Mouse (Mus musculus): ENCODE results near the gene Csrp2.
A peak's percentile ranks its signal among the peaks of the same experiment; 100 is the strongest.

Gene Csrp2

DNA sequence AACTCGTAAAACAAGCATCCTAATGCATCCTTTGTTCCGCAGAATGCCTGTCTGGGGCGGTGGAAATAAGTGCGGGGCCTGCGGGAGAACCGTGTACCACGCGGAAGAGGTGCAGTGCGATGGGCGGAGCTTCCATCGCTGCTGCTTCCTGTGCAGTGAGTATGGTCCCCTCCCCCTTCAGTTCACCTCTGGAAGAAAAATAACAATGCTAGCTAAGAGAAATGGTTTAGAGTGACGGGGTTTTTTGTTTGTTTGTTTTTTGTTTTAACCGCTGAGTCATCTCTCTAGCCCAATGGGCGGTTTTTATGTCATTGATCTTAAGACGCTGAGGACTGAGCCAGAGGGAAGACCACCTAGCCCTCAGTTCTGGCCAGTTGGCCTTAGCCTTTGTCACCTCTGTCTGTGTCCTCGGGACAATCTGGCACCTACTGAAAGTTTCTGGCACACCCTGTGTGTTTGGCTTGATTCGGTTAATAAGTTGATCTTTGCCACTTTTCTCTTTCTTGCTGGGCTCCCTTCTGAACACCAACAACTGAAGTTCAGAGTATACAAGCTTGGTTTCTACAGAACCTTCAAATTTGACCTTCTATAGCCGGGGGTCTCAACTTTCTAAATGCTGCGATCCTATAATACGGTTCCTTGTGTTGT is 12.4 kb downstream of the Csrp2 start:
- DNase-seq (ENCODE audit: low spot score), result no peak

- DNase-seq (ENCODE audit: low spot score), result no peak
Observed at GRCm38 (mm10) chr10:110933584-110933983, 14.0 kb downstream of the Csrp2 start.

DNA sequence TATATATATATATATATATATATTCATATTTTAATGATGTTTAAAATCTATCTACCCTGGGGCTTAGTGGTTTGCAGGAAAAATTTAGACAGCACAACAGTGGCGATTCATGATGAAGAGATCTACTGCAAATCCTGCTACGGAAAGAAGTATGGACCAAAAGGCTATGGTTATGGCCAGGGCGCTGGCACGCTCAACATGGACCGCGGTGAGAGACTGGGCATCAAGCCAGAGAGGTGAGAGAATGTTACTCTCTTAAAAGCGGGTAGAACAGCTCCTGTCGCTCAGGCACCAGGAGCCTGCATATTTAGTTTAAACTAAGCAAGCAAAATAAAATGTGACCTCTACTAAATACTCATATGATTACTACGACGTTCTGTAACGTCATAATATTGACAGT is 15.5 kb downstream of the Csrp2 start:
- DNase-seq (ENCODE audit: low spot score), result no peak

- DNase-seq (ENCODE audit: low spot score), result no peak
Observed at GRCm38 (mm10) chr10:110935669-110936068, 16.1 kb downstream of the Csrp2 start.

GRCm38 (mm10) chr10:110938361-110938760 is 18.8 kb downstream of the Csrp2 start:
- DNase-seq (ENCODE audit: low spot score), result no peak

DNA sequence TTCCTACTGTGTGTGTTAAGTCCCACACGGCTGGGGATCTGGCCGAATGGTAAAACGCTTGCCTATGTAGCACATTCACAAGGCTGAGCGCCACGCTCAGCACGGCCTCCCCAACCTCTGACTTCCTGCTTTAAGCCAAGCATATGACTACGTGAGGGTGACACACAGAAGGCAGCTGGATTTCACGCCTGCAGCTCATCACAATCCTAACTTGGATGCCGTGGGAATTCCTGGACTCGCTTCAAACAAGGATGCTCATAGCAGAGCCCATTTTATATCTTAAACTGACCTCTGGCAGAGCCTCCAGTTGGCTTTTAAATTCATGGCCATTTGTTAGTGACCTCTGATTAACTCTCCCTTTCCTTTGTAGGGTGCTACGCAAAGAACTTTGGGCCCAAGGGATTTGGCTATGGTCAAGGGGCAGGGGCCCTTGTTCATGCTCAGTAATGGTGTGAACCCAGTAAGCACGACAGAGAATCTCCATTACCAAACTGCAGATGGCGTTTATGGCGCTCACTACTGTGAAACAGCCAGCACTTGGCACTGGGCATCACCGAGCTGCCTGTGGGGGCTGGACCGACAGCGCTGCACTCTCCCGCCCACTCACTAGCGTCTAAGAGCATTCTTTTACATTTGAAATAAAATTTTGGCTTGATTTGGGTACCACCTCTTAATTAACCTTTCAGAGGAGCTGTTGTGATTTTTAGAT is 19.4 kb downstream of the Csrp2 start:
- DNase-seq (ENCODE audit: low spot score), result peak; percentile 49

DNA sequence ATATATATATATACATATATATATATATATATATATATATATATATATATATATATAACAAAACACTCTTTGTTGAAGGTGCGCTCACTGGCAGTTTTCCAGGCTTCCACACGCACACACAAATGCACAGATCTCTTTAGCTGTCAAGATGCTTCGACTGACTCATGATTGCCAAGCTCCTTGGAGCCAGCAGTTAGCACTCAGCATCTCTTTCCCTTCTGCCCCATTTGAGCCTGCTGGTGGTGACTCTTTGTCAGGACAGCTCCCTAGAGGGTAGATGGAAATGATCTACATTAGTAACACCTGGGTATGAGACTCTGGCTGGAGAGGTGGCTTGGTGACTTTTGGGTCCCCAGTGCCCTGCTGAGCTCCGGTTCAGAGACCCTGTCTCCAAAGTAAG is 20.1 kb downstream of the Csrp2 start:
- DNase-seq (ENCODE audit: low spot score), result no peak

DNA sequence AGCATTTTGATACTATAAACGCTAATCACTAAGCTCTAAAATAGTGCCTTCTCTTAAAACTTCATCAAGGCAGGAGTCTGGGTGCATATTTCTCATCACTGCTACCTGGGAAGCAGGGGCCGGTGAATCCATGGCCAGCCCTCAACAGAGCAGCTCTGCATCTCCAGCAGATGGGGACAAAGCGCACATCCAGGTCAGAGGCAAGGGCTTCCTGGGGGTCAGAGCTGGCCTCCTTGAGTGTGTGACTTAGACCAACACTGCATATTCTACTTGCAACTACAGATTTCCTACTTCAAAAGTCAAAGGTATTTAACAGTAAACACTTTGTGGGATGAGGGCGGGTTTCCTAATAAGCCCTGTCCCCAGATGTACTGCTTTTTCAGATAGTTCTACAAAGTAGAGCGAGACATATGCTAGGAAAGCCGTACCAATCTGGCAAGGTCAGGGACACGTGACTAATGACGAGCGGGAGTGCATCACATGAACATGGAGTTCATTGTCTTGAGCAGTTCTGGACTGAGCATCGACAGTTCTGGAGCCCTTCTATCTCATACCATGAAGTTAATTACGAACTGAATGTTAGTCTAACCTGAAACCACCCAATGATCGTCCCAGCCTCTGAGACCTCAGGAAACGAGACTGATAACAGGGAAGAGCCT is 21.3 kb downstream of the Csrp2 start:
- DNase-seq (ENCODE audit: low spot score), result no peak

DNA sequence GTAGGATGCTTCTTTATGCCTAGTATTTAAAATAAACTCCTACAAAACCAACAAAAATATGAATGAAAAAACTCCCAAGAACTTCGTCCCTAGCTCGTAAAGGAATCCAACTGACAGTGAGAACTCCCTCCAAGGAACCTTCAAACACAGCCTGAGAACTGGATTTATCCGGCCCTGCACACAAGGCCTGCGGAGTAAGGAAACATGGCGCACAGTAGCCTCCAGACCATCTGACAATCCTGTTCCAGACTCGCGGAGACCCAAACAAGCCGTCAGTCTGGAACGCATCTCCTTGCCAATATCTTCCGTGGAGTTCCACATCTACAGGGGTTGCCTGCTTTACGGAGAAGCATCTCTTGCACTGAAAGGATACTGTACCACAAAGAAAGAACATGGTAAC is 22.4 kb downstream of the Csrp2 start:
- no peak for DNase-seq (ENCODE audit: low spot score)

DNA sequence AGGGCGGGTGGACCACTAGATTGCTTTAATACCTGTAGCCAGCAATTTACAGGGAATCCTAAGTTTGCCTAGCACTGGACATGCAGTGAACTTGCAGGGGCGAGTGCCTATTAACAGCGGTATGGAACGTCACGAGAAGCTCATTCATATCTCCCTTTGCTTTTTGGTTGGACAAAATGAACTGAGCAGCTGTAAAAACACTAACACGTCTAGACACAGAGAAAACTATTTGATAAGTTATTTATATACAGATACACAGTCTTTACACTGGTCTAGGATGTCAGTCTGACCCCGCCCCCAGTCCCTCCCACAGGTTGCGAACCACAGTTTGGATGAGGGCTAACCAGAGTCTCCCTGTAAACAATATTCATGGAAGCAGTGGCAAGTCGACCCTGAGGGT is 23.2 kb downstream of the Csrp2 start:
- DNase-seq (ENCODE audit: low spot score), result no peak

- DNase-seq (ENCODE audit: low spot score), result no peak
Observed at GRCm38 (mm10) chr10:110944175-110944574, 24.6 kb downstream of the Csrp2 start.

- DNase-seq (ENCODE audit: low spot score), result no peak
Observed at GRCm38 (mm10) chr10:110945966-110946365, 26.4 kb downstream of the Csrp2 start.

DNA sequence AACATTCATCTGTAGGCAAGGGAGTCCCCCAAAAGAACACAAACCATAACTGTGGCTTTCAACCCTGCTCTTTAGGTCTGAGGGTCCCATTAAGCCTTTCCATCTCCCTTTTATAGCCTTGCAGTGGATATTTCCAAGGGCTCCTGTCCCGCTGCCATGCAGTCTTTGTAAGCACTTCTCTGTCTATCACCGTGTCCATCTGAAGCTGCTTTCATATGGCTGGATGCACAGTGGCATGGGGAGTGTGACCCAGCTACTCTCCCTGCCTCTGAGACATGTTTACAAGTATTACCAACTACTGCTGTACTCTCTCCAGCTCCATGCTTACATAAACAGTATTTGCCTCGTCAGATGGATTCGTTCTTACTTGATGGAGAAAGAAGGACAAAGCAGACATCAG is 28.0 kb downstream of the Csrp2 start:
- no peak for DNase-seq (ENCODE audit: low spot score)

- DNase-seq (ENCODE audit: low spot score), result no peak
Observed at GRCm38 (mm10) chr10:110951112-110951511, 31.5 kb downstream of the Csrp2 start.

- DNase-seq (ENCODE audit: low spot score), result no peak
Observed at GRCm38 (mm10) chr10:110951748-110952147, 32.2 kb downstream of the Csrp2 start.

DNA sequence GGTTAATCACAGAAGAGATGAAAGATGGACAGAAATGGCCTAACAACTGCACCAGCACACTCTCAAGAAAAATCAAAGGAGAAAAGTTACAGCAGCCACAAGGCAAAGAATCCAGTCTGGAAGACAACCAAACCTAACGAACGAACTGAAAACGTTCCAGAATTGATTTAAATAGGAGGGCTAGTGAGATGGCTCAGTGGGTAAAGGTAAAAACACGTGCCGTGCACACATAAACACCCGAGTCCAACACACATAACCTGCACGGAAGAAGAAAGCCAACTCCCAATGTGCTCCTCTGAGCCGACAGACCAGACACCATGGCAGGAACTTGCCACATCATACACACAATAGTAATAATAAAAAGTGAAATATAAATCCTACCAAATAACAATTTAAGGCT is 32.7 kb downstream of the Csrp2 start:
- DNase-seq (ENCODE audit: low spot score), result no peak

GRCm38 (mm10) chr10:110952937-110953451 is 33.4 kb downstream of the Csrp2 start:
- DNase-seq (ENCODE audit: low spot score), result no peak

- no peak for DNase-seq (ENCODE audit: low spot score)
Observed at GRCm38 (mm10) chr10:110958879-110959278, 39.3 kb downstream of the Csrp2 start.

DNA sequence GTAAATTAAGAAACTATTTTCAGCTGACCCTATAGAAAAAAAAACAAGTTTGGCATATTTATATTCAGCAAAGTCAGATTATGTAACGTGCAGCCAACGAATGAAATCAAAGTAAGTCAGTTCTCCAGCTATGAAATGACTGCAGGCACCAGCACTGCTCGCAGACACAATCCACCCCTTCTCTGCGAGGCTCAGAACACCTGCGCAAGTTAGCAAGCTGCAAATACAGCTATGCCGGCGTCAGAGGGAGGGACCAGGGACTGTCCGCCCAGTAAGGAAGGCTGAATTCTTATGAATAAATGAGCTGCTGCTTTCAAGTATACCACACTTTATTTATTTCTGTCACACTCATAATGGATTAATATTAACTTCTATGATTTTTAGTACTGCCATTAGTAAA is 40.2 kb downstream of the Csrp2 start:
- no peak for DNase-seq (ENCODE audit: low spot score)

- no peak for DNase-seq (ENCODE audit: low spot score)
Observed at GRCm38 (mm10) chr10:110960841-110961240, 41.3 kb downstream of the Csrp2 start.

- no peak for DNase-seq (ENCODE audit: low spot score)
Observed at GRCm38 (mm10) chr10:110962172-110962571, 42.6 kb downstream of the Csrp2 start.

DNA sequence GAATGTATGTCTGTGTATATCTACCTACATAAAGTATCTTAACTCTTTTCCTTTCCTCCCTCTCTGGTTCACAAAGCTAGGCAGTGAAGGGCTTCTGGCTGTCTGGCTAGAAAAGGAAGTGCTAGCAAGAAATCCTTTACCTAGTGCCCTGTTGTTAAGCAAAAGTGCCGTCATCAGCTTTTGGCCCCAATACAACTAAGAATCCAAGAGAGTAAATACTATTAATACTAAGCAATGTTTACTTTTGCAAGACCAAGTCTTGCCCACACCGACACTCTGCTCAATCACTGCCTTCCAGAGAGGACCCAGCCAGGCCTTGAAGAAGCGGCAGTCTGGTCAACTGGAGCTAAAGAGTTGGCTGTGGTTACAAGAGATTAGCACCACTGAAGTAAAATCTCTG is 51.5 kb downstream of the Csrp2 start:
- no peak for DNase-seq (ENCODE audit: low spot score)

- no peak for DNase-seq (ENCODE audit: low spot score)
Observed at GRCm38 (mm10) chr10:110971483-110971882, 51.9 kb downstream of the Csrp2 start.
